Mouse (Mus musculus): ENCODE measurements around the gene Itih3.

Gene Itih3

DNA sequence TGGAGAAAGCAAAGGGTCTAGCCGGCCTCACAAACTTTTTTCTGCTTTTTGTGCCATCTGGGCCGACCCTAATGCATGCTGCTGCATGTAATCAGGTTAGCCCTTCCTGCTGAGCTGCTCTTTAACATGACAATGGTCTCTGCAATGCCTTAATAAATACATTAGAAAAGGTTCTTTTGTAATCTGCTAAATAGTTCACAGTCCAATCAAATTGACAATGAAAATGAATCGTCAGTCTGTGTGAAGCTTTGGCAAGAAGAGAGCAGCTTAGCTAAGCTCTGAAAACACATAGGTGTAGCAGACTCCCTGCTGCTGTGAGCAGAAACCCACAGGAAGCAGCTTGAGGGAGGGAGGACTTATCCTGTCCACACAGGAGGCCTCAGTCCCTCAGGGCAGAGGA lies 23.6 kb downstream of the Itih3 start:
- DNase-seq, result no peak

DNA sequence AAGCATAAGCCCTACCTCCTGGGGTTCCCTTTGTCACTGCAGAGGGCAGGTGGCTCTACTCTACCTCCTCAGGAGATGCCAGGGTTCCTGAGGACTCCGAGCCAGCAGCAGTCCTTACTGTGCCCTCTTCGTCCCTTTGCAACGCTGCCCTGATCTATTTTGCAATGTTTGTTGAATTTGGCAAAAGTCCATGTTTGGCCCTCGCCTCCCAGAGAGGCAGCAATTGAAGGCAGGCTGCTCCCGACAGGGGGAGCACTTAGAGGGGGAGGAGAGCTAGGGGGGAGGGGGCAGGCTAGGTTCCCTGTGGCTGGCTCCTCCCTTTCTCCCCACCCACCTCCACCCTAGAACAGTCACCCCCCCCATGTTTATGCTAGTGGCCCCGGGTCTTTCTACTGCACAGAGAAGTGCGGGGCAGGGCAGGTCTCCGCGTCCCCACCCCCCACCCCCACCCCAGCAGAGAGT lies 35.3 kb downstream of the Itih3 start:
- no peak for DNase-seq

- DNase-seq, result no peak
Measured at GRCm38 (mm10) chr14:30886204-30886603, 37.4 kb downstream of the Itih3 start, which contains the start of gene Itih4. Itih4 (plus strand) TSS chr14:30886476.

- no peak for DNase-seq
Measured at GRCm38 (mm10) chr14:30885298-30885697, 38.3 kb downstream of the Itih3 start.

- DNase-seq, result no peak
Measured at GRCm38 (mm10) chr14:30881718-30882108, 41.8 kb downstream of the Itih3 start.

DNA sequence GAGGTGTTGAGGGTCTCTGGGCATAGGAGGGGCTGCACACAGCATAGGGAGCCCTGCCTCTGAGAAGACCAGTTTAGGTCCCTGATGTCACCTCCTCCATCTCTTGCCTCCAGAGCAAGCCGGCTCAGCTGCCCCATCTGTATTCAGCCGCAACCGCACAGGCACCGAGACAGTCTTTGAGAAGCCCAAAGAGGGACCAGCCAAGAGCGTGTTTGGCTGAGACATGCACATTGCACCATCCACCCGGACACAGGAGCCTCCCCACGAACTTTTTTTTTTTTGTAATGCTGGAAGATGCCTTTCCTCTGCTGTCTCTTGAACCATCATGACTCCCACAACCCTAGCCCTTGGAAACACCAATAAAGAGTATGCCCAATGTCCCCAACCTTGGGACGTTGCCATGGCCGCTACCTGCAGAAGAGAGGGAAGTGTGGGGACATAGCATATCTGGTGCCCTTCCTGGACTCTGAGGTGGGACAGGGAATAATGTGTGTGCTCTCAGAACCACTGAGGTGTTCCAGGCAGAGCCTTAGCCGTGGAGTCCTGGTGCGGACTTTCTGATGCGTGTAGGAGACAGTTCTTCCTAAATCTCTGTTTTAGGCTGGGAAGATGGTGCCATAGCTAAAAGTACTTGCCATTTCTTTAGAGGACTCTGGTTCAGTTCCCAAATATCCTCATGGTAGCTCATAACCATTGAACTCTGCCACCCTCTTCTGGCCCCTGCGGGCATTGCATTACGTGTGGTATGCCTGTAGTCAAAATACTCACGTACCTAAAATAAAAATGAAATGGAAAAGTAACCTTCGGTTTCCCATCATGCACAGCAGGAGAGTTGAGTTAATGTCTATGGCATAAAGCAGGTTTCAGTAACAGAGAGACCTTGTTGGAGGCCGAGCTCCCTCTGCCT lies 42.5 kb downstream of the Itih3 start:
- no peak for DNase-seq

DNA sequence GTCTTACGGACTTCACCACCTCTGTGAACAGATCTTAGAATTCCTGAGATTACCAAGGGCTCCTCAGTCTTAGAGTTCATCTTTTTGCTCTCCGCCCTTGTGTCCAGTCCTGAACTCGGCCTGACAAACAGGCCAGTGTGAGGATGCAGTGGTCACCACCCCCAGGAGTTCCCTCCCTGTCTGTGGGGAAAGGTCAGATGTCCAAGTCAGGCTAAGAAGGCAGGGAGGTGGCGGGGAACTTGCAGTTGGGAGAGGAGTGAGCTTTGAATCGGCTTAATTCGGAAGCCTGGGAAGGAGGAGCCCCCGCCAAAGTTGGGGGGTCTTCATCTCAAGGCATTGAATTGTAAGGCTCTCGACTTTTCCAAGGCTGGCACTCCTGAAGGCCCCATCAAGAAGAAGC lies 43.3 kb downstream of the Itih3 start:
- no peak for DNase-seq

- DNase-seq, result no peak
Measured at GRCm38 (mm10) chr14:30879794-30880193, 43.8 kb downstream of the Itih3 start.

DNA sequence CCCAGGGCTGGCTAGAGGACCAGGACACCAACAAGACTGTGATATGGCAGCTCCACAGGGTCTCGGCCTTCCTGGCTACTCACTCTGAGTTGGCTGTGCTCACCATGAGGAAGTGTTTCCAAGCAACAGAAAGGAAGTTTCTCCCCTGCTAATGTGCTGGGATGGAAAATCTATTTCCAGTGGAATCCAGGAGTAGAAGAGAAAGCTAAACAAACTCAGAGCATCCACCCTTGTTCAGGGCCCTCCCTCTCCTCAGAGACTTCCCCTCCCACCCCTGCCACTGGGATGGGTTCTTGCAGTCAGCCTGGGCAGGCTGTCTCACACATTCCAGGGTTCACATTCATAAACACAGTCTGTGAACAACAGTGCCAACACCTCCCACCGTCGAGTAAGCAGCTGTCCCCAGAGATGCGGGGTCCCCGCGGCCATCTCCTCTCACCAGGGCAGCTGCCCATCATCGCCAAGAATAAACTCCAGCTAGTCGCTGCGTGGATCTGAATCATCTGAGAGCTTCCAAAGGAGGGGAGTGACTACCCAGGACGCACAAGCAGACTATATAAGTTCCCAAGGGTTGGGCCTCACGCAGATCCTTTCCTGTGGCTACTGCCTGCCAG lies 44.5 kb downstream of the Itih3 start, which contains the start of gene Mustn1:
Gene Mustn1 (plus strand): TSS at position 243 of the 614 bp plus-strand sequence.
- DNase-seq, result peak; percentile 37

DNA sequence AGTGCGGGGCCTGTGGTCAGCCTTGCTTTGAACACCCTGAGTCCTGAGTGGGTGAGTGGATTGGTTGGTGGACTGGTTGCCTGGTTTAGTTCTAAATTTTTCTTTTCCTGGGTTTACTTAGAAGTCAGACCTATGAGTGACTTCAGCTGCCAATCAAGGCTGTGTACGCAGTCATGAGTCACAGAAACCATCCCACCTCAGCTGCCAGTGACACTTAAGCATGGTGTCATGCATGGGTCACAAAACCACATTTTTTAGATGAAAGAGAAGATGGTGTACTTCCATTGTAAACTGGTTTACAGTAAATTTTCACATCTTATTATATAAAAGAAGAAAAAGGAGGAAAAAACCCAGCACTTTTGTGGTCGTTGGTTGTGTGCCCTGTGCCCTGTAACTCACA lies 45.7 kb downstream of the Itih3 start:
- DNase-seq, result no peak

- no peak for DNase-seq
Measured at GRCm38 (mm10) chr14:30876451-30876850, 47.1 kb downstream of the Itih3 start.

- DNase-seq, result no peak
Measured at GRCm38 (mm10) chr14:30875955-30876354, 47.6 kb downstream of the Itih3 start.

- DNase-seq, result no peak
Measured at GRCm38 (mm10) chr14:30875130-30875865, 48.3 kb downstream of the Itih3 start.

DNA sequence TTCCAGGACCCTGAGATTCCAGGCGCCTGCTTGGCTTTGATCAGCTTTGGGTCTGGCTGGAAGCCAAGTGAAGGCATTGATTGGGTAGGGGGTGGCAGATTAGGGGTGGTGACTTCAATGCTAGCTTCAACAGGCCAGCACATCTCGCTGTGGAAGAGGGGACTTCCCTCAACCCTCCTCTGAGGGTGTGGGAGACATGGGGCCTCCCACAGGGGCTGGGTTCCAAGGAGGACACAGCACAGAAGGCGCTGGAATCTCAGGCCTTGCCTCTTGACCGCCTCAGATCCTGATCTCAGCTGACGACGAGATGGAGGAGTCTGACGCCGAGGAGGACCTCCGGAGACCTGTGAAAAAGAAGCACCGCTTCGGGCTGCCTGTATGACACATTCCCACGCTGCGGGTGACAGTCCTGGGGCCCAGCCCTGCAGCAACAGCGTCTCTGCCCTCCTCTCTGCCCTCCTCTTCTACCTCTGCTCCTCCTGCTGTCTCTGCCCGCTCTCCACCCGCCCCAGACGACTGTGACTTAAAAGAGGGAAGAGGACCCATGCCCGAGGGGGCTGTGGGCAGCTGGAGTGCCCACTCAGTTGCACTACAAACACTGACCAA lies 49.4 kb downstream of the Itih3 start:
- no peak for DNase-seq

DNA sequence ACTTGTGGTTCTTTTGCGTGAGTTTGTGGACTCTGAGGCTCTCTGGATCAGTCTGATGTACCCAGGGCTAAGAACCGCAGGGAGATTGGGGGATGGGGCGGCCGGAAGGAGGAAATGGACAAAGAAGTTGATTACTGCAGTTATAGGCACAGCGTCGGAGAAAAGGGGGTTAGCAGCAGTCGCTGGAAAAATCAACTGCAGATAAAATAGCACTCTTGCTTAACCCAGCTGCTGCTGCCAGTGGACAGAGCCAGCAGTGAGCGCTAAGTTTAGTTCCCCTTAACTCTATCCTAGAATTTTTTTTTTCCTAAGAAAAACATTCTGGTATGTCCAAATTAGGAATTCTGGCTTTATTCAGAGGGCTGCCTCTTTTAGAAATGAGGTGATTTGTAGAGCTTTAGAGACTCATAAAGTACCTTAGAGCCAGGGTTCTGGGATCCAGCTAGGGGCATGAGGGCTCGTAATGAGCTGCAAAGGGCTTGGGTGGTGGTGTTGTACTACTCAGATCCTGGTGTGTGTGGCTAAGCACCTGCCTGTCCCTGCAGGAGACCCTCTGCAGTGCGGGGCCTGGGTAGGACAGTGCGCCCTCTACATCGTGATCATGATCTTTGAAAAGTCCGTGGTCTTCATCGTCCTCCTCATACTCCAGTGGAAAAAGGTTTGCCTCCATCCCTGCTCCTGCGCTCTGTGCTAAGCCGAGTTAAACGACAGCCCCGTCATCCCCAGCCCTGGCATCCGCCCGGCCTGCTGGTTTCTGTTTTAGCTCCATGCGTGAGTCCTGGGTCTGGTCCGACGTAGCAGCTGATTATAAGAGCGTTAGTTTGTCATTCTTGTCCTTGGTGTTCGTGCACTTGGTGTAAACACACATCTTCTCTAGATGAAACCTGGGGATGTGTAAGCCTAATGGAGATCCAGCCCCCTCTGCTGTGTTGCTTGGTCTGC lies 53.1 kb downstream of the Itih3 start:
- DNase-seq, result no peak

- DNase-seq, result no peak
Measured at GRCm38 (mm10) chr14:30869391-30869801, 54.2 kb downstream of the Itih3 start.

DNA sequence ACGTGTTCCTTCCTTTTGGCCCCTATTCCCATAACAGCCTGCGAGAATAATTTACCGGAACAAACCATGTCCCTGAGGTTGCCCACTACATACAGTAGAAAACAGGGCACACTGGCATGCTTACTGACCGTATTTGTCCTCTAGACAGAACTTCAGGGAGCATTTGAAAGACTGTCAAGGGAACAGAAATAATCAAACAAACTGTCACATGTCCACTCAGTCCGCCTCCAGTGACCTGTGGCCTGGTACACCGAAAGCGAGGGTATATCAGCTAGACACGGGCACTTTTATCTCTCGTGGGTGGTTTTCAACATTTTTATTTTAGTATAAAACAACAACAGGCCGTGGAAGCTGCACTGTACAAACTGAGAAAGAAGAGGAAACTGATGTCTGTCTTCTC lies 54.7 kb downstream of the Itih3 start:
- DNase-seq, result no peak

- peak; percentile 61 for DNase-seq
Measured at GRCm38 (mm10) chr14:30867042-30867441, 56.5 kb downstream of the Itih3 start.

- DNase-seq, result no peak
Measured at GRCm38 (mm10) chr14:30865311-30865710, 58.2 kb downstream of the Itih3 start.

- no peak for DNase-seq
Measured at GRCm38 (mm10) chr14:30862368-30862767, 61.2 kb downstream of the Itih3 start.

DNA sequence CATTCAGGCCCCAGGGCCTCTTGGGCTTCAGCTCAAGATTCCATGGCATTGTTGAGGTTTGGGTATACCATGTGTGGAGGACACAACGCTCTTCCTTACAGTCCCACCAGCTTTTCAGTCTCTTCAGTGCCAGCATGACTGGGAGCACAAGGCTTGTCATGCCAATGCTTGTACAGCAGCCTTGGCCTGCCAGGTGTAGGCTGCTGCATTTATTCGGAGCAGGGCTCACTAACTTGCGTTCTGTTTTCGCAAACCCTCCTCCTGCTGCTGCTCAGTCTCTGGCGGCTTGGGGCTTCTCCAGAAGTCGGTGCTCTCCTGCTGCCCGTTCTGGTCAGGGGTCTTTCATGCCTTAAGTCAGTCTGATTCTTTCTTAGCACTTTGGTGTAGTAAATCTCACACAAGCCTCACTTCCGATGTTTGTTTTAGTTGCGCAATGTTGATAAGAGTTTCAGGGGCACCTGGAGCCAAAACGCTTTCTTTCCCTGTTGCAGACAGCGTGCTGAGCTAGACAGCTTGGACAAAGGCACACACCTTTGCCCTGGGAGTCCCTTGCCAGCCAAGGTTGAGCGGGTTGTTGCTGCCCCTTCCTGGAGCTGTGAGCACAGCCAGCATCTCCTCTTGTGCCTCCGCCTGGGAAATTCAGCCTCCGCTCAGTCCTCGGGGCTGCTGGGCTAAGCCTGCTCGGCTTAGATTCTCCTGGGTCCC lies 62.0 kb downstream of the Itih3 start:
- no peak for DNase-seq

Data from right cerebral cortex, postnatal 25 days (tissue).